In genomic region chr1:86687236-86687635, GRCm38 (mm10) we compare ENCODE assay signal across 16 mouse cellular contexts. TPM values are rescaled to one million over a fixed set of nuclear protein-coding genes. Genes with fewer than 3 reads are reported as not detected.
DNase-seq lines count a peak whose midpoint lies in the region.
"Had no signal": no experiment of that assay in that cellular context is flagged by ENCODE, and none has a peak within 500 bp of the region (broad histone marks: within the 10 kb centered on the region; RNA-seq: fewer than 3 reads in every experiment).

No protein-coding gene starts in this region.

- DNase-seq in adrenal gland, adult 2 months: peak; percentile 64
- DNase-seq in adrenal gland, postnatal 4 days (ENCODE audit: low spot score in 2 of 2): no peak
- DNase-seq in adrenal gland, adult 8-10 months: peak; percentile 37
- DNase-seq in adrenal gland, postnatal 10 days: peak; percentile 39
- peak; percentile 28 to 54 for DNase-seq in adrenal gland, postnatal 36 days
- no peak for DNase-seq in spleen, postnatal 4 days (ENCODE audit: low spot score in 2 of 2)
- DNase-seq in gastrocnemius, postnatal 25 days: no peak
- DNase-seq: cerebellum, adult 11 months; cerebellum, adult 18-20 months; cerebellum, adult 8-10 months; cerebellum, adult 9-11 months; cerebellum, postnatal 14 days; cerebellum, postnatal 36 days had no signal

RNA-seq across cellular contexts. Expression of gene Dis3l2, which starts 16.4 kb away (rescaled TPM):
- total RNA-seq in adrenal gland, adult 2 months (2021): 10 to 100 TPM; 14.8 to 14.9 TPM
- polyA plus RNA-seq in adrenal gland, adult 2 months (2012; rRNA removed): 8.4 and 11.2 TPM in 2 replicates
- total RNA-seq in adrenal gland, postnatal 4 days (2021): 10 to 100 TPM; 25.6 to 26.0 TPM
- 10 to 100 TPM; 15.3 to 25.2 (median 19.6) TPM for total RNA-seq in adrenal gland, adult 8-10 months (2022)
- total RNA-seq in adrenal gland, postnatal 10 days (2021): 10 to 100 TPM; 17.2 to 20.9 TPM
- 10 to 100 TPM; 12.2 to 19.3 TPM for total RNA-seq in adrenal gland, postnatal 36 days (2021)
- 1 to 10 TPM; 9.6 to 9.8 TPM for total RNA-seq in gastrocnemius, postnatal 25 days (2021)

RNA-seq across cellular contexts. Expression of gene Nppc, which starts 16.9 kb away (rescaled TPM):
- under 1 TPM in 1 of 2 experiments, not detected in 1; 0.55 TPM for total RNA-seq in adrenal gland, adult 2 months (2021)
- polyA plus RNA-seq in adrenal gland, adult 2 months (2012; rRNA removed): 0.44 and 0.45 TPM in 2 replicates
- not detected for total RNA-seq in adrenal gland, postnatal 4 days (2021)
- total RNA-seq in adrenal gland, adult 8-10 months (2022): not detected
- under 1 TPM in 1 of 2 experiments, not detected in 1; 0.48 TPM for total RNA-seq in adrenal gland, postnatal 10 days (2021)
- total RNA-seq in adrenal gland, postnatal 36 days (2021): not detected
- 1 to 10 TPM in 1 of 2 experiments, under 1 TPM in 1; 0.96 to 1.1 TPM for total RNA-seq in gastrocnemius, postnatal 25 days (2021)
- total RNA-seq: common myeloid progenitor, adult 5-6 weeks; MEL had no signal
- polyA plus RNA-seq: C2C12 had no signal

Comparison
In these comparisons a context has a peak if more than half of its experiments do, and no peak if none do; other contexts are left out.
1. DNase-seq: peak in adrenal gland, adult 2 months (single experiment), adrenal gland, adult 8-10 months (single experiment), adrenal gland, postnatal 10 days (single experiment) and adrenal gland, postnatal 36 days (2 of 2); none in adrenal gland, postnatal 4 days (0 of 2), spleen, postnatal 4 days (0 of 2) and gastrocnemius, postnatal 25 days (single experiment).